Mouse (Mus musculus): Measurements from ENCODE around the gene Capn11.

Capn11 gene

GRCm38 (mm10) chr17:45659225-45659624, at the start of gene Capn11:
TSS of gene Capn11 (minus strand) at chr17:45659325.
- DNase-seq = no peak

DNA sequence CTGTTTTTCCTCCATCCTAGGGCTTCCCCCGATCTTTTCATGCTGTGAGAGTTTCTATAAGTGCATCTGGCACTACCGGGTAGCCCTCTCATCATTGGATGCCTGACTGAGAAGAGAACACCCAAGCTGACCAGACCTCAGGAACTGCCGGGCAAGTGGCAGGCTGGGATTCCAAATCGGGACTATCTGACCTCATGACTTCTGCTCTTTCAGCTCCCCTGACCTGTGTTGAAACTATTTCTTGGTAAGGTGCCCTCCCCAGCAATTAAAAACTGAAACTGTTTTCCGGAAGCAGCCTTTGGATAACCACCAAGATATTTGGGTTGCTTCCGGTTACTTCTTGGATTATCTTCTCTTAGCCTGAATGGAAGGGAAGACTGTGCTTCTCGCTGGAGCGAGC, 49.1 kb upstream of the Capn11 start:
- no peak for DNase-seq

GRCm38 (mm10) chr17:45707376-45707775, 48.3 kb upstream of the Capn11 start:
- no peak for DNase-seq

- no peak for DNase-seq
These were observed 47.7 kb upstream of the Capn11 start for GRCm38 (mm10) chr17:45706796-45707195.

GRCm38 (mm10) chr17:45703187-45703586, 44.1 kb upstream of the Capn11 start:
- no peak for DNase-seq

DNA sequence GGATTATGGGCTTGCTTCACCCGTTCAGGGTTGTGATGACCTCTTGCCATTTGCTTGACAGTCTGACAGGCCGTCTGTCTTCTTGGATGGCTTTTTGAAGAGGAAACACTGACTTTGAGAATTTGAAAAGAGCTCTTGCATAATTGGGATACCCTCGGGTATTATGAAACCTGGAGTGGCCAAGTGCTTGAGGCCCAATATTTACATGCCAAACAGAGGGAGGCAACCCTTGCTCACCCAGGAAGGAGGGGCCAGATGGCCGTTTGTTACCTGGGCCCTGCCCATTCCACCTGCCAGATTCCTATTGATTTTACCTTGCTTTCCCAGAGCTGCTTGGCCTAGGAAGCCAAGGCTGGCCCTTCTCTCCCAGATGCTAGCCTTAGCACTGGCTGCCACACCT, 43.1 kb upstream of the Capn11 start:
- no peak for DNase-seq

DNA sequence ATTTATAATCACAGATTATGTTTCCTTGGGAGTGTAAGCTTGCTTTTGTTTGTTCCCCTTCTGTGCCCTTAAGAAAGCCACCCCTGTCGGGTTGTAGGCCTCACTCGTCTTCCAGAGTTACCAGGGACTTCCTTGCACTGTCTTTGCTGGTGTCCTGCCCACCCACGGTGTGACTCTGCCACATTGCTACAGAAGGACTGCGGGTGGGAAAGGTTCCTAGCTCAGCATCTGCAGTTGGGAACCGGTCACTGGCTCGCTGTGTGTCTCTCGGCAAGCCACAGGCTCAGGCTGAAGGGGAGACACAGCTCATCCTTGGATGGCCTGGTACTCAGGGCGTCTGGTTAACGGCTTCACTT, 42.1 kb upstream of the Capn11 start:
- DNase-seq = no peak

GRCm38 (mm10) chr17:45700496-45701235, 41.5 kb upstream of the Capn11 start:
- DNase-seq = no peak

DNA sequence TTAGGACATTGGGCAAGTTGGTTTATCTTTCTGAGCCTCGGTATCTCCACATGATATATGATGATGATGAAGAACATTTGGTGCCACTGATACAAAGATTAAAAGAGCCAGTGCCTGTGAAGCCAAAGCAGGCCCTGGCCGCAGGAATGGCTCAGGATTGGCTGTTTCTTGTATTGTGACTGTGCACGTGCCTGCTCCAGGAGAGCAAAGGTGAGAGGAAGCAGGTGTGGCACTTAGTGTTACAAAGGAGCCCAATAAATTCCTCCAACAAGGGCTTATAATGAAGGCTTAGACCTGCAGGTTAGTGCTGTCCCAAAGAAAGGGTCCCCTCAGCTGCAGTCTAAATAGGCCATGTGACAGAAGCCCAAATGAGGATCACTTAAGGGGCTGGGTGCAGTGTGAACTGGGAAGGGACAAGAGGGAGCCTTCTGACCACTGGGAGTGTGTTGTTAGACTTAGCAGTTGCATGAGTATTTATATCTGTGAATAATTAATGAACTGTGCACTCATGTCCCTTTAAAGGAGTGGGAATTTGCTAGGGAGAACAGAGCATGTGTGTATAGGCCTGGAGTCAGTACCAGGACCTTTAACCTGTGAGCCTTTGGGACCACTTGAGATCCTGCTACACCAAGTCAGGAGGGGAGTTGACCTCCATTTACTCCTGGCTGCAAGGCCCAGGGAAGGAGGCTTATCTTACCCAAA, 40.1 kb upstream of the Capn11 start:
- DNase-seq = no peak

DNA sequence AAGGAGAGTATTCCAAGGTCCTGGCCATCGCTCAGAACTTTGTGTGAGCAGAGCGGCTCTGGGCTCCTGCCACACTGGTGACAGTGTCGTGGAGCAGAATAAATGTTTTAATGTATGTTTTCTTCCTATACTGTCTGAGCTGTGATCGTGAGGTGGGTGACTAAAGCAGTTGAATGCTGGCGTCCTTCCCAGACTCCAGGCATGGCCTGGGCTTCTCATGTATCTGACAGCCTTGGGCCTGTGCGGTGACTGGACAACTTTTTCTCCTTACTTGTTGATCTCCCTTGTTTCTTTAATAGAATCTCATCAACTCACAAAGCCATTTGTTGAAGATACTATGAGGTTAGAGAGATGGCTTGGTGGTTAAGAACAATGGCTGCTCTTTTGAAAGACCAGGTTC, 39.2 kb upstream of the Capn11 start:
- no peak for DNase-seq

- DNase-seq = no peak
These were observed 37.9 kb upstream of the Capn11 start for GRCm38 (mm10) chr17:45696981-45697380.

- no peak for DNase-seq
These were observed 36.3 kb upstream of the Capn11 start for GRCm38 (mm10) chr17:45695227-45696120.

DNA sequence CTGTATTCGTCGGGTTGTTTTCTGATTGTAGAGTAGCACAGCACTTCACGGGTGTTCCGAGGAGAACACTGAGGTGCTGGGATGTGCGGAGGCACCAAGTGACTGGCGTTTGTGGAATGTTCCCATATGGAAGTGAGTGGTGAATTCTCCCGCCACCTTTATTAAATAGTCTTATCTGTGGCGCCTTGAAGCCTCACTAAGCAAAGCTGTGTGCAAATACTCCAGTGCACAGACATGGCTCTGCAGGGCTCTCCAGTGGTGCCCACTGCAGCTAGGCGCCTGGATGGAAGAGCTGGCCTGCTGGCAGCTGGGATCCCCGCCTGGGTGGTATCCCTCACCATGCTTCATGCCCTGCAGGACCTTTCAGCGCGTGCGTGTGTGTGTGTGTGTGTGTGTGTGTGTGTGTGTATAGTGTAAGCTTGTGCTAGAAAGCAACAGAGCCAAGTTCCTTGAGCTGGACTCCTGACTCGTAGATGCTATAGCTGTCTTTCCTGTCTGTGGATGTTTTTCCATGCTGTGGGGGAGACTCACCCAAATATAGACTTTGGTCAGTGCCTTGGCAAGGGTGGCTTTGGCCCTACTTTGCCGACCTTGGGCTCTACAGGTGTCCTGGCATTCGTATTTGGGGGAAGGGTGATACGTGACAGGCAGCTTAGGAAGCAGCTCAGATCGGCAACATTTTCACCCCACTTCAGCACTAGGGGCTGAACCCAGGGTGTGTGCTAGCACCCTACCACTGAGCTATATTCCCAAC, 34.9 kb upstream of the Capn11 start:
- DNase-seq = no peak

- no peak for DNase-seq
These were observed 33.0 kb upstream of the Capn11 start for GRCm38 (mm10) chr17:45692159-45692558.

DNA sequence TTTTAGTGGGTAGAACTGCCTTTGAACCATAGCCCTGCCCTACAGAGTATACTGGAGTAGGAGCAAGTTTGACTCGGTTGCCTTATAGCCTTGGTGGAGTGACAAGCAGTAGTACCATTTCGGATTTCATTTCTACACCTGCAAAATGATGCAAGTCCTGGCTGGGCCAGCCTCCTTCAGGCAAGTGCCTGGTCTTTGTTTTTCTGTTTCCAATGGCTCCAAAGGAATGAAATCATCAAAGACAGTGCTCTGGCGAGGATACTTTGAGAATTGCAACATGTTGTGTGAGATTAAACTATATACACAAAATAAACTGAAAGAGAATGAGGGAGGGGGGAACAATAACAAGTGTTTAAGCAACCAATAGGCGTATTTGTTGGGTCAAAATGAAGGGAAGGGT, 30.9 kb upstream of the Capn11 start:
- DNase-seq = no peak

- DNase-seq = no peak
These were observed 30.0 kb upstream of the Capn11 start for GRCm38 (mm10) chr17:45689120-45689519.

DNA sequence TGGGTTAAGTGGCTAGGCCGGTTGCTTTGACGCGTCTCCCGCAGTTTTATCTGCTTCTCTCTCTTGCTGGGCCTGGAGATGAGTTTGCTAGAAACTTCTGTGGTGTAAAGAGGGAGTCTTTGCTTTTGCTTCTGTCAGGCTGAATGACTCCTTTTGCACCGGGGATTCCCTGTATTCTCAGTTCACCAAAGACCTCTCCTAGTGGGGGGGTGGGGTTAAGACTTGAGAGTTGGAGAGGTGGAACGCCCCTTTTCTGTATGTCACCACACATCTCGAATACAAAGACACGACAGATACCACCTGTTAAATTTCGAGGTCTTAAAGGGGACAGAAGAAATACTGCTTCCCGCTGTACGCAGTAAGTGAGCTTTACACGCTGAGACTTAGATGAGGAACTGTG, 27.6 kb upstream of the Capn11 start, which contains the start of gene Tmem63b:
Gene Tmem63b (minus strand): TSS at position 190 of the 400 bp plus-strand sequence.
- no peak for DNase-seq

DNA sequence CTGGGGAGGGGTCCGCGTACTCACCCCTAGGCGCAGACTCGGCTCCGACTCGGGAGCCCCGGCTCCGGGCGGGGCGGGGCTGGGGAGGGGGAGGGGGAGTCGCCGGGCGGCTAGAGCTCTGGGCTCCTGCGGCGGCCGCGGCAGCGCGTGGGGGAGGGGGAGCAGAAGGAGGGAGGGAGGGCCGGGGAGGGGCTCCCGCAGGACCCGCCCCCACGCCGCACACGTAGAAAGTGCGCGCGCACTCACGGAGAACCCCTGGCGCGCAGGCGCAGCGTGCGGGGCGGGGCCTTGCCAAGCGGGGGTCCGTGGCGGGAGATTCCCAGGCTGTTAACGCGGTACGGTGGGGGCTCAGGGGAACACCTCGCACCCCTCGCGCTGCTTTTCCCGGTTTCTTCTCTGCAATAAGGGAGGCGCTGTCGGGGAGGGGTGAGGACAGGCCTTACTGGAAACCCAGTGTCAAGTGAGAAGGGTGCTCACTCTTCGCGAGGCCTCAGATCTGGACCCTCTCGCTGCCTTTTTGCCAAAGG, 27.0 kb upstream of the Capn11 start, which contains the start of gene Mrpl14:
Gene Mrpl14 (plus strand): TSS at position 230 of the 527 bp plus-strand sequence.
- peak; percentile 97 for DNase-seq

- peak; percentile 62 for DNase-seq
These were observed 26.3 kb upstream of the Capn11 start for GRCm38 (mm10) chr17:45685171-45686092.

GRCm38 (mm10) chr17:45684667-45685131, 25.6 kb upstream of the Capn11 start:
- no peak for DNase-seq

DNA sequence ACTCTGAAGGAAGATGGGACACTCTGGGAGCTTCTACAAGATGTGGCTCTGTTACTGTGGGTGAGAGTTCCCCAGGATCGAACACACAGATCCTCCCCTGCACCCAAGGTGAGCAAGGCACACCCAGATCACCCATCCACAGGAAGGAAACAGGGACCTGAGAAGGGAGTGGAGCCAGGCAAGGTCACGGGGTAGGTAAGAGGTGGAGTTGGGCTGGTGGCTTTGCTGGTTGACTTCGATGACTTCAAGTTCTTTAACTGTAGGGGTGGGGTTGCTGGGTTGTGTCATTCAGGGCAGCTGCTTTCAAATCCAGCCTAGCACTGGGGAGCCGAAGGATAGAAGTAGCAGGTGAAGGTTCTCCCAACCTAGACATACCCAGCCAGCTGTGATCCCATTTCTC, 23.7 kb upstream of the Capn11 start:
- no peak for DNase-seq

Measured in right cerebral cortex, postnatal 14 days (tissue).